Mouse (Mus musculus) ES-Bruce4 (cell line): ENCODE measurements around the gene Aspg.

Source experiments
- CTCF ChIP-seq: IDR thresholded peaks from one replicate; pipeline ENCODE4 v1.8.1; 2011; ENCODE audit warnings: low read depth, low read length
- EP300 ChIP-seq: IDR thresholded peaks from 2 replicates; pipeline ENCODE4 v1.6.1; 2011; ENCODE audit warnings: low read depth, low read length; ENCODE audit not compliant: insufficient read depth
- POLR2A ChIP-seq: IDR thresholded peaks from one replicate; pipeline ENCODE4 v1.8.1; 2011; ENCODE audit warnings: low read length; ENCODE audit not compliant: insufficient read depth

- TF ChIP-seq EP300 (no peak), CTCF (no peak), POLR2A (no peak)
These were observed 12.1 kb upstream of the Aspg start for GRCm38 (mm10) chr12:112094261-112094880.
